Mouse (Mus musculus): Measurements from ENCODE around the gene Clhc1.

GRCm38 (mm10) chr11:29538201-29538600, 9.5 kb upstream of the Clhc1 start:
- no peak for TF ChIP-seq POLR2A (IDR thresholded peaks at IDR 0.05; ENCODE audit: borderline replicate concordance, control insufficient read depth, low read depth, low read length)
- no peak for TF ChIP-seq CTCF (IDR thresholded peaks at IDR 0.05; ENCODE audit: control insufficient read depth, insufficient read depth, low read length)

All from bone marrow, adult 2 months (tissue).